Mouse (Mus musculus): ENCODE results near the gene Arx. TPM values are rescaled to one million over a fixed set of nuclear protein-coding genes. Genes with fewer than 3 reads are reported as not detected.

Arx gene
- polyA plus RNA-seq, 1 experiment from 2014 or later = 1.3 TPM

DNA sequence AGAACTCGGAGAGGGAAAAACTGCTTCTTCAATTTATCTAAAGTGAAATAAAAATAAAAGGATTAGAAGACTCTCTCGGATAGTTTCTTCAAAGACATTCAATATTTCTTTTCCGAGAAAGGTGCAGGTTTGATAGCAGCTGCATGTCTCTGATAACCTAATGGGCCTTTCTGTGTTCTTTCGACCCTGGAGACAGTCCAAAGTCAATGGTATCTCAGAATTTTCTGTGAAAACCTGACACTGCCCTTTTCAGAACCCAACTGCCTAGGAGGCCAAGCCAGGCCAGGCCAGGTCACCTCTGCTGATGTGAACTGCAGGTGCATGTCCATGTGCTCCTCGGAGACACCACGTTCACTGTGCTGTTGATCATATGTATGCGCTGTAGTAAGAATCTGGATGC is 19.5 kb downstream of the Arx start:
- no peak for DNase-seq (ENCODE audit: low spot score)
- H3K9me3 ChIP-seq (ENCODE audit: control insufficient read depth, low read length) = no peaks in the 10 kb centered on the region
- H3K4me1 ChIP-seq (replicated peaks; ENCODE audit: control insufficient read depth, insufficient read depth, low read length) = no peaks in the 10 kb centered on the region
- H3K4me2 ChIP-seq (replicated peaks) = no peak overlapping the region
- no peak overlapping the region for H3K9ac ChIP-seq
- no peak for ATAC-seq (ENCODE audit: low FRiP score)
- WGBS = 93% methylated on average over 7 of the region's 7 CpGs
- no peaks in the 10 kb centered on the region for H3K36me3 ChIP-seq (replicated peaks; ENCODE audit: control insufficient read depth, insufficient read depth)
- H3K27me3 ChIP-seq (ENCODE audit: control insufficient read depth, insufficient read depth, low read length) = peaks cover 40% of the 10 kb centered on the region
- H3K27ac ChIP-seq = no peak overlapping the region
- H3K4me3 ChIP-seq (replicated peaks; ENCODE audit: low read length) = no peak overlapping the region

DNA sequence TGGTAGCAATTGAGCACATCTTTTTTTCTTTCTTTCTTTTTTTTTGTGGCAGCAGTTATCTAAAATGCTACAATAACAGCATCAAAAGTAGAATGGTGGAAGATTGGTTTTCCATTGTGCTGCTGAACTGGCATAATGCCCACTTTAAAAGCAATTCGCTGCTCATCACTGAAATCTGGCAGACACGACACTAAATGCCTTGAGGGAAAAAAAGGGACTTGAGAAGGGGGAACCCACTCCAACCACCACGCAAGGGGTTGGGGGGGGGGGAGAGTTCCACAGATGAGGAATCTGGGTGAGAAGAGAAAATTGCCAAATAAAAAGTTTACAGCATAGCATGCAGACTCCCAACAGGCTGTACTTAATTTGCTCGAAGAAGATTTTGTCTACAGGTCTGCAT is 31.3 kb downstream of the Arx start:
- ATAC-seq (ENCODE audit: low FRiP score) (no peak), DNase-seq (ENCODE audit: low spot score) (no peak)
- Histone ChIP-seq H3K4me2 (replicated peaks) (no peak overlapping the region), H3K4me1 (replicated peaks; ENCODE audit: control insufficient read depth, insufficient read depth, low read length) (no peaks in the 10 kb centered on the region), H3K36me3 (replicated peaks; ENCODE audit: control insufficient read depth, insufficient read depth) (no peaks in the 10 kb centered on the region), H3K9me3 (ENCODE audit: control insufficient read depth, low read length) (no peaks in the 10 kb centered on the region), H3K27me3 (ENCODE audit: control insufficient read depth, insufficient read depth, low read length) (peaks cover under 1% of the 10 kb centered on the region; the same call in 1 of the 2 replicates), H3K4me3 (replicated peaks; ENCODE audit: low read length) (no peak overlapping the region), H3K27ac (no peak overlapping the region), H3K9ac (no peak overlapping the region)
- WGBS = 61% methylated on average over 4 of the region's 4 CpGs

DNA sequence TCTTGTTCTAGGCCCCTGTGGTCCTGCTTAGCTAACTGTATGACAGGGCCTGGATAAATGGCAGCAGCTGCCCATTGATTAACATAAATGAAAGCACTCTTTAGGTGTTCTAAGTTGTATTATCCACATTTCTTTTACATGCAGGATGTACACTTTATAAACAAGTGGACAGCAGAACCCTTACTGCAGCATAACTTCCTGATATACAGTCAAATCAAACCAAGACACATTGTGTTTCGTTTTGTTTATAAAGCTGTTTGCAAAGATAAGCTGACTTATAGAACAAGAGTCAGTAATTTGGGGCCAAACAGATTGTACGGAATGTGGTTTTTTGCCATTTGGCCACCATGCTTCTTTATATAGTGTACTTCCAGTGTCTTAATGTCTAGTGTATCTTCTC is 33.7 kb downstream of the Arx start:
- Histone ChIP-seq H3K4me2 (replicated peaks) (no peak overlapping the region), H3K36me3 (replicated peaks; ENCODE audit: control insufficient read depth, insufficient read depth) (no peaks in the 10 kb centered on the region), H3K4me3 (replicated peaks; ENCODE audit: low read length) (no peak overlapping the region), H3K4me1 (replicated peaks; ENCODE audit: control insufficient read depth, insufficient read depth, low read length) (no peaks in the 10 kb centered on the region), H3K27me3 (ENCODE audit: control insufficient read depth, insufficient read depth, low read length) (no peaks in the 10 kb centered on the region; the same call in 1 of the 2 replicates), H3K27ac (no peak overlapping the region), H3K9ac (no peak overlapping the region), H3K9me3 (ENCODE audit: control insufficient read depth, low read length) (no peaks in the 10 kb centered on the region)
- WGBS = 92% methylated on average over 2 of the region's 2 CpGs
- DNase-seq (ENCODE audit: low spot score) (no peak), ATAC-seq (ENCODE audit: low FRiP score) (no peak)

DNA sequence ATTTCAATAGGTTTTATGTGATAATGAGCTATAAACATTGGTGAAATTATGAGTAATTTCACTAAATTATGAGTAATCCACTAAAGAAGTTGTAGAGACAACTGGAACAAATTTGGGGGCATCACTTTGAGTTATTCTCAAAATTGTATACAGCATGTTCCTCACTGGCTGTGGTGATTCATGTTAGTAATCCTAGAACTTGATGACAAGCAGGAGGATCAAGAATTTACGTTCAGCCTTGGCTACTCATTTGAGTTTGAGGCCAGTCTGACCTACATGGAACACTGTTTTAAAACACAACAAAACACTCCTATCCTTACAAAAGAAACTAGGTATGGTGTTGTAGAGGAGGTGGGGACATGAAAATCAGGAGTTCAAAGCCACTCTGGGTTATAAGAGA is 35.1 kb downstream of the Arx start:
- H3K9me3 ChIP-seq (ENCODE audit: control insufficient read depth, low read length) = no peaks in the 10 kb centered on the region
- H3K27me3 ChIP-seq (ENCODE audit: control insufficient read depth, insufficient read depth, low read length) = no peaks in the 10 kb centered on the region; the same call in 1 of the 2 replicates
- H3K4me3 ChIP-seq (replicated peaks; ENCODE audit: low read length) = no peak overlapping the region
- no peaks in the 10 kb centered on the region for H3K4me1 ChIP-seq (replicated peaks; ENCODE audit: control insufficient read depth, insufficient read depth, low read length)
- WGBS = 81% methylated on average over 1 of the region's 1 CpGs
- no peak overlapping the region for H3K4me2 ChIP-seq (replicated peaks)
- H3K27ac ChIP-seq = no peak overlapping the region
- ATAC-seq (ENCODE audit: low FRiP score) = no peak
- no peak for DNase-seq (ENCODE audit: low spot score)
- no peak overlapping the region for H3K9ac ChIP-seq
- H3K36me3 ChIP-seq (replicated peaks; ENCODE audit: control insufficient read depth, insufficient read depth) = no peaks in the 10 kb centered on the region

Data from hindbrain, embryonic 14.5 days (tissue).